Mouse (Mus musculus) left cerebral cortex, adult 8-10 months (tissue): ENCODE measurements around the gene Cyp19a1. TPM values are rescaled to one million over a fixed set of nuclear protein-coding genes. Genes with fewer than 3 reads are reported as not detected.

ENCODE experiments used
- DNase-seq, 2 experiments: peaks; one replicate each; pipeline ENCODE4 v3.0.0; 2022; ENCODE audit warnings: low spot score in 2 of 2
- total RNA-seq, 4 experiments: library from RNA; stranded (reverse); gene quantifications; 2 replicates each; pipeline ENCODE4 v1.2.4; 2022

Gene Cyp19a1
- under 1 TPM in 2 of 4 experiments, not detected in 2; 0.27 to 0.28 TPM for total RNA-seq

- no peak for DNase-seq
Observed at GRCm38 (mm10) chr9:54268010-54268409, at the start of gene Cyp19a1. Gene Cyp19a1, minus strand, starts transcription at chr9:54268110.

- no peak for DNase-seq
Observed at GRCm38 (mm10) chr9:54316363-54316762, 48.5 kb upstream of the Cyp19a1 start.

- DNase-seq = no peak
Observed at GRCm38 (mm10) chr9:54308751-54309358, 40.9 kb upstream of the Cyp19a1 start.

GRCm38 (mm10) chr9:54308209-54308608, 40.3 kb upstream of the Cyp19a1 start:
- no peak for DNase-seq

- DNase-seq = peak in 1 of 2 experiments; percentile 56
Observed at GRCm38 (mm10) chr9:54301255-54301654, 33.3 kb upstream of the Cyp19a1 start.

GRCm38 (mm10) chr9:54299792-54300191, 31.9 kb upstream of the Cyp19a1 start:
- no peak for DNase-seq

GRCm38 (mm10) chr9:54299389-54299788, 31.5 kb upstream of the Cyp19a1 start:
- no peak for DNase-seq

GRCm38 (mm10) chr9:54287804-54288203, 19.9 kb upstream of the Cyp19a1 start:
- no peak for DNase-seq

GRCm38 (mm10) chr9:54286331-54286987, 18.5 kb upstream of the Cyp19a1 start, which contains the start of gene Gldn:
Gene Gldn, plus strand, starts transcription at chr9:54286486.
- DNase-seq = peak in 1 of 2 experiments; percentile 5

GRCm38 (mm10) chr9:54279046-54279589, 11.2 kb upstream of the Cyp19a1 start:
- no peak for DNase-seq

GRCm38 (mm10) chr9:54275283-54275682, 7.4 kb upstream of the Cyp19a1 start:
- DNase-seq = no peak

GRCm38 (mm10) chr9:54270889-54271288, 3.0 kb upstream of the Cyp19a1 start:
- DNase-seq = no peak

GRCm38 (mm10) chr9:54269987-54270386, 2.1 kb upstream of the Cyp19a1 start:
- no peak for DNase-seq

- DNase-seq = no peak
Observed at GRCm38 (mm10) chr9:54264754-54265153, 3.2 kb downstream of the Cyp19a1 start.

GRCm38 (mm10) chr9:54244869-54245665, 22.8 kb downstream of the Cyp19a1 start:
- DNase-seq = no peak

- DNase-seq = no peak
Observed at GRCm38 (mm10) chr9:54227580-54227979, 40.3 kb downstream of the Cyp19a1 start.

GRCm38 (mm10) chr9:54216511-54216910, 51.4 kb downstream of the Cyp19a1 start:
- no peak for DNase-seq

GRCm38 (mm10) chr9:54214881-54215280, 53.0 kb downstream of the Cyp19a1 start:
- peak in 1 of 2 experiments; percentile 50 for DNase-seq

GRCm38 (mm10) chr9:54194790-54195189, 73.1 kb downstream of the Cyp19a1 start:
- no peak for DNase-seq

GRCm38 (mm10) chr9:54191435-54191834, 76.5 kb downstream of the Cyp19a1 start:
- no peak for DNase-seq

- no peak for DNase-seq
Observed at GRCm38 (mm10) chr9:54182484-54182883, 85.4 kb downstream of the Cyp19a1 start.

GRCm38 (mm10) chr9:54181330-54181729, 86.6 kb downstream of the Cyp19a1 start:
- DNase-seq = peak in 1 of 2 experiments; percentile 19
